Mouse (Mus musculus) heart, adult 10 weeks (tissue): Measurements from ENCODE around the gene Gm853. TPM values are rescaled to one million over a fixed set of nuclear protein-coding genes. Genes with fewer than 3 reads are reported as not detected.

Experiments
- polyA plus RNA-seq: library from polyadenylated mRNA; stranded (reverse); fragments of 350-450 nt; fragmentation: Illumina TruSeq; extraction: RNeasy Lipid Tissue Mini Kit (QIAGEN cat#74804); gene quantifications from one replicate; pipeline ENCODE4 v1.2.3, GENCODE M21; 2014; ENCODE audit warnings: low read depth, low replicate concordance

Gm853 gene
- polyA plus RNA-seq, result not detected

DNA sequence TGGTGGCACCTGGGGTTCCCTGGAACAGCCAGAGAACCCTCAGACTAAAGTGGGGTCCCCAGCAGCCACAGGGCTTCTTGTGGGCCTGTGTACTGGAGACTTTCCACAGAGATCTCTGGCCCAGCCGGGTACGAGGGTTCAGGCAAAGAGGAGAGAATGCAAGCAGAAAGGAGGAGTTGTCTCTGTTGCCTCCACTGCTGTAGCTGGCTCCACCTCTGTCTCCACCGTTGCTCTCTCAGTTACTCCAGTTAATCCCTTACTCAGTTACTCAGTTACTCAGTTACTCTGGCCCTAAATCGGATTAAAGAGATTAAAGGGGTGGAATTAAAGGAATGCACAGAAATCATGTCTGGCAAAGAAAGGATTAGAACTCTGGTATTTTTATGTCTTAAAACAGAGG, at the start of gene Gm853:
Gm853 (minus strand) TSS at position 223 of the 400 bp plus-strand sequence.

DNA sequence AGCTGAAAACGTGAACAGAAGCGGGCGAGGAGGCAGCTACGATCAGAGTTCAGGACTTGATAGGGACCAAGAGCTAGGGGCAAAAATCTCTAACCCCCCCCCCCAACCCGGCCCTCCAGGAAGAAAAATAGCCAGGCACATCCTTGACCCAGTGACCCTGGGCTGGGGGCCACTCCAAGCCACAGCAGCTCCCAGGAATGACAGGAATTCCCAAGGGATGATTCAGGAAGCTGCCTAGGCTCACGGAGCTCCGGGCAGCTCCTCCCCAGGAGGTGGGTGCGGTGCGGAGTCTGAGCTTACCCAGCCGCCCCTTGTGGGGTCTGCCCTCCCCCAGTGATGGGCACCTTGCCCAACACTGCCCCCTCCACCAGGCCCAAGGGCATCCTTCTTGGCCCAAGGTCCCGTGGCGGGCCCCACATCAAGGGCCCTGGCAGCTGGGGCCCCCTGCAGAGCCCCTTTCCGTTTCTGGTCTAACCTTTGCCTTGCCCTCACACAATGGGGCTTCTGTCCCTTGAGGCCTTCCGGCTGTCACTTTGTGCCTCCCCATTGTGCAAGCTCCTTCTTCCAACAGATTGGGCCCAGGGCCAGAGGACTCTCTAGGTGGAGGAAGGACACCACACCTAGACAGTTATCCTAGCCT, 47.0 kb downstream of the Gm853 start, which contains the start of gene Tinagl1:
Tinagl1 (minus strand) TSS at position 51 of the 640 bp plus-strand sequence.

Other genes starting within 250 kb of the Gm853 start
- gene Adgrb2, start 237.5 kb downstream of the Gm853 start, polyA plus RNA-seq, result 2.2 TPM
- gene Col16a1, start 174.6 kb downstream of the Gm853 start, polyA plus RNA-seq, result 8.6 TPM
- gene Pef1, start 119.8 kb downstream of the Gm853 start, polyA plus RNA-seq, result 43.6 TPM
- gene Hcrtr1, start 83.0 kb downstream of the Gm853 start, polyA plus RNA-seq, result not detected
- gene Tinagl1, start 47.3 kb downstream of the Gm853 start, polyA plus RNA-seq, result 58.4 TPM
- 0.71 TPM for gene Serinc2, start 56.8 kb upstream of the Gm853 start, polyA plus RNA-seq
- gene Fabp3, start 86.2 kb upstream of the Gm853 start, polyA plus RNA-seq, result 8,072 TPM
- gene Gm10570, start 86.3 kb upstream of the Gm853 start, polyA plus RNA-seq, result 1.2 TPM
- gene Zcchc17, start 137.5 kb upstream of the Gm853 start, polyA plus RNA-seq, result 27.8 TPM
- 19.6 TPM for gene Snrnp40, start 137.7 kb upstream of the Gm853 start, polyA plus RNA-seq